Comparison of ENCODE assay signal across 20 mouse cellular contexts in the genomic region with DNA sequence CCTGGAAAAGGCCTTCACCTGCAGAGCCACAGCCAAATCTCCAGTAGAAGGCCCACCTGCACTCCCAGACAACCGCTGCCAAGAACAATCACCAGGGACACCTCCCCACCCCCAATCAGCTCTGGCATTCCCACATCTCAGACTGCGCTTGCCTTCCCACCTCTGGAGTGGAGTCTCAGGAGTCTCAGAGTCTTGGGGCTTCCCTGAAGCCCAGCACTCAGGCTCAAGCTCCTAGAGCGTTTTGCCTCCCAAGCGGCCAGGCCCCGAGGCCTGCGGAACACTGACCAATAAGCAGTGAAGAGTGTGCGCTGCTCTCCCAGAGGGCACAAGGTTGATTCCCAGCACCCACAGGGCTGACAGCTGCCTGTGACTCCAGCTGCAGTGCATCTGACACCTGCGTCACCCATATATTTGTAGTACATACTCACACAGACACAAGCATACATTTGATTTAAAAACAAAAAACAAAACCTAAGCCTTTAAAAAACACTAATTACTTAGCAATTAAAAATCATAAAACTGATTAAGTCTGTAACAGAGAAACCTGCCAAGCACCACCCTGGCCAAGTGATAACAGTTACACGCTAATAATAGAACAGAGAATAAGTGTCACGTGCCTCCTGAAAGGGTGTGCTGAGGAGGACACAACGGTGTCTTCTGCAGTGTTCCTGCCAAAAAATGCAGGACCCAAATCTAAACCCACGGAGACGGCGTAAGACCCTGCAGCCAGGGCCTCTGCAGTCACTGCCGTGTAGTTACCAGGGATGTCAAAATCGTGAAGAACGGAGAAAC. TPM values are rescaled to one million over a fixed set of nuclear protein-coding genes. Genes with fewer than 3 reads are reported as not detected.
DNase-seq lines count a peak whose midpoint lies in the region; ATAC-seq and TF ChIP-seq lines count a peak whose summit lies in the region.
"Had no signal": no experiment of that assay in that cellular context is flagged by ENCODE, and none has a peak within 500 bp of the region (broad histone marks: within the 10 kb centered on the region; RNA-seq: fewer than 3 reads in every experiment).

No protein-coding gene starts in this region.

- H3K36me3 ChIP-seq in MEL (ENCODE audit: control insufficient read depth in 1 of 2, insufficient read depth in 2 of 2, low read length in 2 of 2): no peaks in the 10 kb centered on the region; a peak in 1 of 4 replicates
- no peaks in the 10 kb centered on the region for H3K36me3 ChIP-seq in heart, embryonic 12.5 days
- H3K36me3 ChIP-seq: forebrain, embryonic 10.5 days; hindbrain, embryonic 15.5 days; intestine, embryonic 15.5 days; lung, embryonic 15.5 days; midbrain, embryonic 12.5 days had no signal

- 38% methylated on average over 17 of the region's 17 CpGs for WGBS in cerebellum, adult 2 months
- 61% methylated on average over 17 of the region's 17 CpGs for WGBS in heart, embryonic 12.5 days

- no peak for ATAC-seq in cerebellum, adult (ENCODE audit: insufficient number of reproducible peaks, low FRiP score, low TSS enrichment)
- no peak for ATAC-seq in heart, embryonic 12.5 days (ENCODE audit: insufficient number of reproducible peaks, low FRiP score)
- ATAC-seq: forebrain, postnatal 0 days; intestine, embryonic 15.5 days had no signal

- no peak overlapping the region for H3K4me2 ChIP-seq in heart, embryonic 12.5 days
- H3K4me2 ChIP-seq: hindbrain, embryonic 15.5 days; intestine, embryonic 15.5 days; lung, embryonic 15.5 days; midbrain, embryonic 12.5 days had no signal

- no peak overlapping the region for H3K4me3 ChIP-seq in cerebellum, adult 2 months (replicated peaks; ENCODE audit: insufficient read depth, low read depth, low read length)
- H3K4me3 ChIP-seq in MEL (ENCODE audit: control insufficient read depth in 1 of 2, insufficient read depth in 1 of 2, low read depth in 2 of 2, low read length in 2 of 2): no peak overlapping the region
- no peak overlapping the region for H3K4me3 ChIP-seq in heart, embryonic 12.5 days
- H3K4me3 ChIP-seq: forebrain, embryonic 10.5 days; hindbrain, embryonic 15.5 days; intestine, embryonic 15.5 days; lung, embryonic 15.5 days; midbrain, embryonic 12.5 days had no signal

- no peak for TF ChIP-seq RAD21 in MEL (IDR thresholded peaks at IDR 0.05; ENCODE audit: low read depth, low read length)

- no peaks in the 10 kb centered on the region for H3K27me3 ChIP-seq in cerebellum, adult 2 months (ENCODE audit: control insufficient read depth, insufficient read depth, low read length)
- peaks cover 1 to 3% of the 10 kb centered on the region in 2 experiments; a peak in 2 of 4 replicates for H3K27me3 ChIP-seq in MEL (ENCODE audit: control insufficient read depth in 1 of 2, insufficient read depth in 2 of 2, low read length in 2 of 2)
- no peaks in the 10 kb centered on the region for H3K27me3 ChIP-seq in heart, embryonic 12.5 days (replicated peaks)
- H3K27me3 ChIP-seq: hindbrain, embryonic 15.5 days; intestine, embryonic 15.5 days; lung, embryonic 15.5 days; midbrain, embryonic 12.5 days had no signal

- H3K79me2 ChIP-seq in MEL (ENCODE audit: control insufficient read depth, insufficient read depth, low read length, poor library complexity): no peaks in the 10 kb centered on the region

- intact Hi-C loops in heart, postnatal 14 days (cut with DNase I): no loop called here

- no peak for TF ChIP-seq POLR2A in cerebellum, adult 2 months (IDR thresholded peaks at IDR 0.05; ENCODE audit: borderline replicate concordance, insufficient read depth, low read length)
- no peak for TF ChIP-seq POLR2A in MEL (IDR thresholded peaks at IDR 0.05; ENCODE audit: control insufficient read depth in 1 of 2, insufficient read depth in 1 of 2, low read depth in 1 of 2, low read length in 2 of 2, poor library complexity in 1 of 2)

- H3K4me1 ChIP-seq in cerebellum, adult 2 months (ENCODE audit: control insufficient read depth, insufficient read depth, low read length): peaks cover 55% of the 10 kb centered on the region
- no peaks in the 10 kb centered on the region; a peak in 1 of 4 replicates for H3K4me1 ChIP-seq in MEL (ENCODE audit: control insufficient read depth in 1 of 2, insufficient read depth in 2 of 2, low read length in 2 of 2)
- peaks cover 16% of the 10 kb centered on the region for H3K4me1 ChIP-seq in heart, embryonic 12.5 days (replicated peaks)
- H3K4me1 ChIP-seq: forebrain, embryonic 10.5 days; hindbrain, embryonic 15.5 days; intestine, embryonic 15.5 days; lung, embryonic 15.5 days; midbrain, embryonic 12.5 days had no signal

- DNase-seq in cerebellum, adult 2 months: peak; percentile 63 to 70
- no peak for DNase-seq in MEL (ENCODE audit: low read depth, low spot score)
- peak; percentile 13 to 34 for DNase-seq in heart, postnatal 14 days
- no peak for DNase-seq in gastrocnemius, postnatal 25 days
- no peak for DNase-seq in ovary, postnatal 36 days (ENCODE audit: low spot score)
- DNase-seq: adrenal gland, postnatal 25 days; forebrain, postnatal 0 days; kidney, postnatal 4 days; layer of hippocampus, postnatal 36 days; thymus, postnatal 36 days had no signal

- peak overlapping the region; percentile 65 for H3K27ac ChIP-seq in cerebellum, adult 2 months (ENCODE audit: insufficient read depth, low read length)
- H3K27ac ChIP-seq in MEL (ENCODE audit: control insufficient read depth, low read depth, low read length): no peak overlapping the region
- 0 out of 2 replicates have a peak overlapping the region, but pooled peaks have one; percentile 12 for H3K27ac ChIP-seq in heart, embryonic 12.5 days (ENCODE audit: poor library complexity, severe bottlenecking)
- H3K27ac ChIP-seq: forebrain, embryonic 10.5 days; hindbrain, embryonic 15.5 days; intestine, embryonic 15.5 days; liver, embryonic 14.5 days; lung, embryonic 15.5 days; midbrain, embryonic 12.5 days had no signal

- TF ChIP-seq EP300 in MEL (IDR thresholded peaks at IDR 0.05; ENCODE audit: low read depth in 1 of 2, low read length in 2 of 2): no peak

- H3K9ac ChIP-seq in MEL (ENCODE audit: control insufficient read depth, low read depth, low read length, poor library complexity, severe bottlenecking): no peak overlapping the region
- no peak overlapping the region for H3K9ac ChIP-seq in heart, embryonic 12.5 days
- H3K9ac ChIP-seq: forebrain, postnatal 0 days; hindbrain, embryonic 15.5 days; intestine, embryonic 15.5 days; liver, embryonic 14.5 days; lung, embryonic 15.5 days; midbrain, embryonic 12.5 days had no signal

- no peaks in the 10 kb centered on the region for H3K9me3 ChIP-seq in MEL (replicated peaks; ENCODE audit: insufficient read depth, low read length)
- H3K9me3 ChIP-seq in heart, embryonic 12.5 days (replicated peaks): no peaks in the 10 kb centered on the region; the same call in 1 of the 2 replicates
- H3K9me3 ChIP-seq: forebrain, embryonic 10.5 days; hindbrain, embryonic 15.5 days; intestine, embryonic 15.5 days; lung, embryonic 15.5 days; midbrain, embryonic 12.5 days had no signal

- TF ChIP-seq CTCF in cerebellum, adult 2 months (IDR thresholded peaks at IDR 0.05; ENCODE audit: borderline replicate concordance, insufficient read depth, low read depth, low read length): no peak
- TF ChIP-seq CTCF in MEL (IDR thresholded peaks at IDR 0.05 in 2 of 3, conservative IDR thresholded peaks at IDR 0.05 in 1 of 3; ENCODE audit: control insufficient read depth in 1 of 3, insufficient read depth in 1 of 3, low read depth in 2 of 3, low read length in 3 of 3, poor library complexity in 1 of 3, severe bottlenecking in 1 of 3): no peak

TF ChIP-seq in MEL, 35 proteins besides CTCF, POLR2A, EP300 and RAD21:
- TF ChIP-seq MEF2A (IDR thresholded peaks at IDR 0.05; ENCODE audit: extremely low read depth, insufficient replicate concordance, low read depth, low read length, poor library complexity, severe bottlenecking) (peak; percentile 74; the same call in 1 of the 2 replicates), MAX (IDR thresholded peaks at IDR 0.05; ENCODE audit: low read length) (peak; percentile 58), USF1 (IDR thresholded peaks at IDR 0.05; ENCODE audit: low read depth, low read length) (peak; percentile 88), BHLHE40 (IDR thresholded peaks at IDR 0.05; ENCODE audit: borderline replicate concordance, low read depth, low read length) (peak; percentile 79), ETS1 (IDR thresholded peaks at IDR 0.05; ENCODE audit: low read depth, low read length) (no peak), TBP (IDR thresholded peaks at IDR 0.05; ENCODE audit: low read depth, low read length) (no peak), CHD2 (IDR thresholded peaks at IDR 0.05; ENCODE audit: low read length) (no peak), JUND (IDR thresholded peaks at IDR 0.05; ENCODE audit: low read depth, low read length) (no peak), CHD1 (IDR thresholded peaks at IDR 0.05; ENCODE audit: low read depth, low read length) (no peak), USF2 (IDR thresholded peaks at IDR 0.05; ENCODE audit: borderline replicate concordance in 1 of 2, insufficient read depth in 1 of 2, low read depth in 1 of 2, low read length in 2 of 2) (0 out of 4 replicates have a peak, but pooled peaks of 1 of the 2 experiments have one; percentile 47), NELFE (IDR thresholded peaks at IDR 0.05; ENCODE audit: low read depth, low read length) (no peak)

RNA-seq across cellular contexts. Expression of gene Osbp2, which starts 19.6 kb away (rescaled TPM):
- 71.3 and 81.7 TPM in 2 replicates for polyA plus RNA-seq in cerebellum, adult 2 months (2012; rRNA removed)
- total RNA-seq in MEL (2012; rRNA removed): not detected in 2 replicates
- under 1 TPM in 1 of 2 experiments, not detected in 1; 0.04 TPM for polyA plus RNA-seq in MEL (2012; ENCODE audit: insufficient read depth in 1 of 2, insufficient read length in 2 of 2, low read depth in 1 of 2, low replicate concordance in 2 of 2, missing spikeins in 1 of 2)
- polyA plus RNA-seq in heart, embryonic 12.5 days (2016; fragmentation: Nextera tagmentation; extraction: Ambion mirVana): 0.32 TPM in 2 replicates
- 1 to 10 TPM; 6.7 to 8.5 TPM for total RNA-seq in heart, postnatal 14 days (2021)
- under 1 TPM; 0.46 TPM for total RNA-seq in gastrocnemius, postnatal 25 days (2021)
- total RNA-seq: monocyte, adult 5-6 weeks had no signal

RNA-seq across cellular contexts. Expression of gene 4921536K21Rik, which starts 50.8 kb away (rescaled TPM):
- 0.29 and 0.36 TPM in 2 replicates for polyA plus RNA-seq in cerebellum, adult 2 months (2012; rRNA removed)
- 0.08 and 0.10 TPM in 2 replicates for total RNA-seq in MEL (2012; rRNA removed)
- under 1 TPM in 1 of 2 experiments, not detected in 1; 0.40 TPM for polyA plus RNA-seq in MEL (2012; ENCODE audit: insufficient read depth in 1 of 2, insufficient read length in 2 of 2, low read depth in 1 of 2, low replicate concordance in 2 of 2, missing spikeins in 1 of 2)
- polyA plus RNA-seq in heart, embryonic 12.5 days (2016; fragmentation: Nextera tagmentation; extraction: Ambion mirVana): 0.12 and 0.20 TPM in 2 replicates
- under 1 TPM; 0.74 to 0.90 TPM for total RNA-seq in heart, postnatal 14 days (2021)
- under 1 TPM; 0.13 TPM for total RNA-seq in gastrocnemius, postnatal 25 days (2021)
- total RNA-seq: granulocyte monocyte progenitor cell, adult 5-6 weeks; monocyte, adult 5-6 weeks had no signal

RNA-seq across cellular contexts. Expression of gene Dusp18, which starts 50.9 kb away (rescaled TPM):
- polyA plus RNA-seq in cerebellum, adult 2 months (2012; rRNA removed): 5.4 and 5.7 TPM in 2 replicates
- 0.81 and 0.92 TPM in 2 replicates for total RNA-seq in MEL (2012; rRNA removed)
- 1 to 10 TPM in 1 of 2 experiments, not detected in 1; 2.2 TPM for polyA plus RNA-seq in MEL (2012; ENCODE audit: insufficient read depth in 1 of 2, insufficient read length in 2 of 2, low read depth in 1 of 2, low replicate concordance in 2 of 2, missing spikeins in 1 of 2)
- polyA plus RNA-seq in heart, embryonic 12.5 days (2016; fragmentation: Nextera tagmentation; extraction: Ambion mirVana): 13.5 and 14.5 TPM in 2 replicates
- total RNA-seq in heart, postnatal 14 days (2021): 10 to 100 TPM; 38.2 to 44.4 TPM
- 1 to 10 TPM; 5.1 to 8.4 TPM for total RNA-seq in gastrocnemius, postnatal 25 days (2021)

Comparison
In these comparisons a context has a peak if more than half of its experiments do, and no peak if none do; other contexts are left out.
1. DNase-seq: peak in cerebellum, adult 2 months (2 of 2) and heart, postnatal 14 days (2 of 2); none in MEL (single experiment), gastrocnemius, postnatal 25 days (single experiment) and ovary, postnatal 36 days (single experiment).
2. RNA of gene Dusp18, which starts 50.9 kb away (total RNA-seq): 38.2 to 44.4 TPM in heart, postnatal 14 days; 5.1 to 8.4 TPM in gastrocnemius, postnatal 25 days and 0.81 to 0.92 TPM in MEL; every median in the first group is over 4 times any median in the second.